Mouse (Mus musculus) hindbrain, embryonic 11.5 days (tissue): ENCODE measurements around the gene Slc4a8. TPM values are rescaled to one million over a fixed set of nuclear protein-coding genes. Genes with fewer than 3 reads are reported as not detected.

Source experiments
- ATAC-seq: fragments of 200-750 bp; cut with Nextera tagmentation; 2 replicates; pipeline ENCODE4 v1.8.0; 2017; ENCODE audit warnings: mild to moderate bottlenecking, moderate TSS enrichment, moderate library complexity; ENCODE audit not compliant: low FRiP score
- DNase-seq: peaks from one replicate; pipeline ENCODE4 v3.0.0-alpha.2; 2015; ENCODE audit warnings: low spot score
- H3K27ac ChIP-seq: fragments of 300-500 bp; sonication (generic); 2 replicates; pipeline ENCODE4 v1.5.1; 2014; ENCODE audit warnings: mild to moderate bottlenecking, low read depth, low read length
- H3K27me3 ChIP-seq: fragments of 300-500 bp; sonication (generic); 2 replicates; pipeline ENCODE4 v1.6.1; 2014; ENCODE audit warnings: mild to moderate bottlenecking, low read length, moderate library complexity, mixed read lengths; ENCODE audit not compliant: control insufficient read depth, insufficient read depth
- H3K36me3 ChIP-seq: fragments of 300-500 bp; sonication (generic); 2 replicates; pipeline ENCODE4 v1.6.1; 2014; ENCODE audit warnings: mild to moderate bottlenecking, low read length, moderate library complexity, mixed read lengths; ENCODE audit not compliant: control insufficient read depth, insufficient read depth
- H3K4me1 ChIP-seq: fragments of 300-500 bp; sonication (generic); replicated peaks from 2 replicates; pipeline ENCODE4 v1.6.1; 2014; ENCODE audit warnings: low read length, mixed read lengths; ENCODE audit not compliant: control insufficient read depth, insufficient read depth
- H3K4me2 ChIP-seq: fragments of 300-500 bp; sonication (generic); replicated peaks from 2 replicates; pipeline ENCODE4 v1.6.1; 2014; ENCODE audit warnings: mild to moderate bottlenecking, low read depth, low read length
- H3K4me3 ChIP-seq: fragments of 300-500 bp; sonication (generic); 2 replicates; pipeline ENCODE4 v1.5.1; 2014; ENCODE audit warnings: low read depth, low read length
- H3K9ac ChIP-seq: fragments of 300-500 bp; sonication (generic); 2 replicates; pipeline ENCODE4 v1.6.1; 2014; ENCODE audit warnings: low read depth, low read length
- H3K9me3 ChIP-seq: fragments of 300-500 bp; sonication (generic); 2 replicates; pipeline ENCODE4 v1.6.1; 2016; ENCODE audit warnings: low read length; ENCODE audit not compliant: control insufficient read depth
- WGBS: fragments of 180-500 bp; shearing (Covaris S2); extraction: QIAGEN DNeasy Blood & Tissue Kit; methylation state at CpG from one replicate; pipeline ENCODE4 v1.1.7; 2014; 5-methylcytosine and 5-hydroxymethylcytosine counted together
- polyA plus RNA-seq: library from polyadenylated mRNA; unstranded; fragments of >200 nt; fragmentation: Nextera tagmentation; extraction: Ambion mirVana; gene quantifications from 2 replicates; pipeline ENCODE4 v1.2.1, GENCODE M21; 2014

Slc4a8 gene
- polyA plus RNA-seq, 1 experiment from 2014 or later, result 6.6 TPM

DNA sequence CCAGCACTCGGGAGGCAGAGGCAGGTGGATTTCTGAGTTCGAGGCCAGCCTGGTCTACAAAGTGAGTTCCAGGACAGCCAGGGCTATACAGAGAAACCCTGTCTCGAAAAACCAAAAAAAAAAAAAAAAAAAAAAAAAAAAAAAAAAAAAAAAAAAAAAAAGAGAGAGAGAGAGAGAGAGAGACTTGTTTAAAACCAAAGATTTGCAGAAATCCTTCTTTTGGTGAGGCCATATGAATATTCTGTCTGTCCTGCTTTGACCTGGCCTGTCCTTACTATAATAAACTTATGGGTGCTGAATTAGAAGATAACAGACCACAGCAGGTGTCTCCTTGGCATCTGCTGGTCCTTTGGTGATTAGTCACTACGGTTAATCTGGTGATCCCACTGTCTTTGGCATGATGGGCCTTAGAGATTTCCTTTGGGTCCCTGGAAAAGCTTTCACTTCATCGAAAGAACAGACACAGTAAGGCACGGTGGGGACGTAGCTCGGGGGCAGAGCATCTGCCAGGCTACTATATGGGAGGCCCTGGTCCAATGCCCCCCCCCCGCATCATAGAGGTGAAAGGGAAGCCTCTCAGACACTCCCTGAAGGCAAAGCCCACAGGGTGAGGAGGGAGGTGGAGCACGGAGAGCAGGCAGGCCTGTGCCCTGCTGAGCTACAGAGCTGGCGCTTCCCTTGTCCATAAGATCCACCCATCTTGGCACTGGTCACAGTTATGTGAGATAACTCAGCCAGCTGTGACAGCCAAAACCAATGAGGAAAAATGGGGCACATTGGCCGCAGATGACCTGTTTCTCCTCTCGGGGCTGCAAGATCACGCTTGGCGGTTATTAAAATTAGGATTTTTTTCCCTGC lies 26.2 kb upstream of the Slc4a8 start:
- DNase-seq, result no peak
- Histone ChIP-seq H3K27me3 (peaks cover 8% of the 10 kb centered on the region; the same call in 1 of the 2 replicates), H3K36me3 (no peaks in the 10 kb centered on the region), H3K27ac (no peak overlapping the region), H3K9ac (no peak overlapping the region), H3K4me3 (no peak overlapping the region), H3K4me1 (no peaks in the 10 kb centered on the region), H3K4me2 (no peak overlapping the region), H3K9me3 (no peaks in the 10 kb centered on the region)
- ATAC-seq, result no peak
- 91% methylated on average over 14 of the region's 15 CpGs for whole genome bisulfite sequencing

GRCm38 (mm10) chr15:100735953-100736300 lies 25.6 kb upstream of the Slc4a8 start:
- Histone ChIP-seq H3K27me3 (peaks cover 3% of the 10 kb centered on the region; the same call in 1 of the 2 replicates), H3K27ac (no peak overlapping the region), H3K9ac (no peak overlapping the region), H3K4me3 (no peak overlapping the region), H3K36me3 (no peaks in the 10 kb centered on the region), H3K4me1 (no peaks in the 10 kb centered on the region), H3K4me2 (no peak overlapping the region), H3K9me3 (no peaks in the 10 kb centered on the region)
- no peak for DNase-seq
- 90% methylated on average over 9 of the region's 9 CpGs for WGBS
- no peak for ATAC-seq

DNA sequence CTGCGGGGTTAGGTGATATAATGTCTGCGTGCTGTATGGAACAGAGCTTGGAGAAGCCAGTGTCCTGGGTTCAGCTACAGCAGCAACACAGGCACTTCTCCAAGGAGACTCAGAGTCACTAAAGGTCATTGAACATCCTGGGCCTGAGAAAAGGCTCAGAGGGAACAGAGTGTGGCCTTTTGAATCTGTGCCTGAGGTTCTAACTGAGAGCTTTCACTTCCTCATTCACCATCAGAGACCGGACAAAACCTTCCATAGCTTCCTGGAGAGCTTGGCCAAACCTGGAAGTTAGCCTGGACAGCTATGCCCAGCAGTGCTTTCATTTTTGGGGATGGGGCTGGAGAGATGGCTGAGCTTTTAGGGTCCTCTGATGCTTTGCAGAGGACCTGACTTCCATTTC lies 23.9 kb upstream of the Slc4a8 start:
- WGBS, result 93% methylated on average over 3 of the region's 3 CpGs
- Histone ChIP-seq H3K27ac (no peak overlapping the region), H3K9ac (no peak overlapping the region), H3K4me2 (no peak overlapping the region), H3K9me3 (no peaks in the 10 kb centered on the region), H3K36me3 (no peaks in the 10 kb centered on the region), H3K27me3 (no peaks in the 10 kb centered on the region), H3K4me1 (no peaks in the 10 kb centered on the region), H3K4me3 (no peak overlapping the region)
- no peak for ATAC-seq
- DNase-seq, result no peak

DNA sequence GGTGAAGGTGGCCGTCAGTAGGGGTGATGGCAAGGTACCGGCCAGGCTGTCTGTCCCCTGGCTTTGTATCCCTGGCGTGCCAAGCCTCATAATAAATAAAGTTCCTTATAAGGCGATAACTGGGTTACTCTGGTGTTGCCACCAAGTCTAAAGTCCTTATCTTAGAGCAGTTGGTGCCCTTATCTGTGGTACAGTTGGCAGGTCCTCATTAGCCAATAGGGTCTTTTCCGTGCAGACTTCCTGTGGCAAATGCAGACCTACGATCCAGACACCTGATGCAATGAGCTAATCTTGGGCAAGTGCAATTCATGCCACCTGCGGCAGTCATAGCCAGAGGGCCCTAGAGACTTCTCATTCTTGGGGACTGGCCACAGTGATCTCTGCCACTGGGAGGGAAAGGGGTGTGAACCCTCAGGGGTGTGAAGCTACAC lies 23.2 kb upstream of the Slc4a8 start:
- no peak overlapping the region for H3K27ac ChIP-seq
- ATAC-seq (no peak), DNase-seq (no peak)
- no peak overlapping the region for H3K9ac ChIP-seq
- no peaks in the 10 kb centered on the region for H3K4me1 ChIP-seq
- no peaks in the 10 kb centered on the region for H3K9me3 ChIP-seq
- H3K4me3 ChIP-seq, result no peak overlapping the region
- H3K27me3 ChIP-seq, result no peaks in the 10 kb centered on the region
- 91% methylated on average over 7 of the region's 7 CpGs for WGBS
- H3K4me2 ChIP-seq, result no peak overlapping the region
- no peaks in the 10 kb centered on the region for H3K36me3 ChIP-seq

DNA sequence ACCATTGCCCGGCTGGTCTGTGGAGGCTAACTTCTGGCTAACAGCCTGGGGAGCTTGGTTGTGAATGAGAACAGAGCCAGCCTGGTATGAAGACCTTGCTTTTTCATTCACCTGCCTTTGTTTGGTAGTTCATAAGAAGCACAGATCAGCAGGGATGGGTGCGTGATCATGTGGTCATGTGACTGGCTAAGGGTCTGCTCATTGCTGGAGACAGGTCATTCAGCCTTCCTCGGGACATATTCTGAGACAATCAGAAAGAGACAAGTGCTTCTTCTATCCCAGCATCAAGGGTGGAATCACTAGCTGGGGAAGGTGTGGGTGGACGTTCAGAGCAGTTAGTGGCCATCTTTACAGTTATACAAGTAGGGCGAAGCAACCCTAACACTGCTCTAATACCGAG lies 22.1 kb upstream of the Slc4a8 start:
- Histone ChIP-seq H3K4me2 (no peak overlapping the region), H3K36me3 (no peaks in the 10 kb centered on the region), H3K4me1 (no peaks in the 10 kb centered on the region), H3K27ac (no peak overlapping the region), H3K9me3 (no peaks in the 10 kb centered on the region), H3K9ac (no peak overlapping the region), H3K27me3 (no peaks in the 10 kb centered on the region), H3K4me3 (no peak overlapping the region)
- ATAC-seq, result no peak
- DNase-seq, result no peak
- WGBS, result 94% methylated on average over 6 of the region's 6 CpGs

DNA sequence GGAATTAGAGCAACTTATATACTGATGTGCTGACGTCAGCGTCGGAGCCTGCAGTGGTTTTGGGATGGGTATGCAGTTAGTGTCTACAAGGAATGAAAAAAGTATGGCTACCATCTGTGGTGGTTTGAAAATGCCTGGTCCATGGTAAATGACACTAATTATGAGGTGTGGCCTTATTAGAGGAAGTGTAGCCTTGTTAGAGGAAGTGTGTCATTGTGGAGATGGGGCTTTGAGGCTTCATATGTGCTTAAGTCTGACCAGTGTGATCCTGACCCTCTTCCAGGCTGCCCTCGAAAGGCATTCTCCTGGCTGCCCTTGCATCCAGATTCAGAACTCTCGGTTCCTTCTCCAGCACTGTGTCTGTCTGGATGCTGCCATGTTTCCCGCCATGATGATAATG lies 18.3 kb upstream of the Slc4a8 start:
- no peak overlapping the region for H3K4me2 ChIP-seq
- no peaks in the 10 kb centered on the region for H3K36me3 ChIP-seq
- ATAC-seq, result no peak
- H3K4me1 ChIP-seq, result no peaks in the 10 kb centered on the region
- H3K4me3 ChIP-seq, result no peak overlapping the region
- H3K27ac ChIP-seq, result no peak overlapping the region
- DNase-seq, result no peak
- H3K27me3 ChIP-seq, result no peaks in the 10 kb centered on the region
- WGBS, result 89% methylated on average over 6 of the region's 6 CpGs
- no peaks in the 10 kb centered on the region for H3K9me3 ChIP-seq
- no peak overlapping the region for H3K9ac ChIP-seq

DNA sequence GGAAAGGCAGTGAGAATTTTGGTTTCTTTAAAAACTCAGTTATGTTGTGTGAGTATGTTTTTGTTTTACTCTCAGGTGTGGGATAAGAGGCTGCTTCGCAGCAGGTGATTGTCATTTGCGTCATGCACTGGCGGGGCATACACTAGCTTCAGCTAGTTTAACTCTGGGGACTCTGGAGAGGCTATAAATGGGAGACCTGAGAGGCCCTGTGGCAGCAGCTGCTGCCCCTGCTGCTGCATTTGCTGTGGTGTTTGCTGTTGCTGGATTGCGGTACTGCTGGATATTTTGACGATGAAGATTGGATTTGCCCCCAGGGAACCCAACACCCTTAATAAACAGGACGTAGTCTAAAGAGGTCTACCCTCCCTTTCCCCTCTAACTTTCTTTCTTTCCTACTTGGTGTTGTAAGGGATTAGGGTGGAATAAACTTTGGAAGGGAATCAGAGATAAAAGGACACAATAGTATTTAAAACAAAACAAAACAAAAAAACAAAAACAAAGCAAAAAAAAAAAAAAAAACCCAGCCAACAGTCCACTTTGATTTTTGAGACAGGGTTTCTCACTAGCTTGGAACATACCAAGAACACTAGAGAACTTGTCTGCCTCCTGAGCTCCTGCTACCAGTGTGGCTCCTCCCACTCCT lies 14.9 kb upstream of the Slc4a8 start:
- 45% methylated on average over 6 of the region's 6 CpGs for WGBS
- Histone ChIP-seq H3K4me1 (no peaks in the 10 kb centered on the region), H3K4me2 (peak overlapping the region; percentile 42), H3K9me3 (no peaks in the 10 kb centered on the region), H3K27me3 (no peaks in the 10 kb centered on the region), H3K27ac (no peak overlapping the region), H3K9ac (no peak overlapping the region), H3K4me3 (peak overlapping the region; percentile 6; the same call in 1 of the 2 replicates), H3K36me3 (no peaks in the 10 kb centered on the region)
- ATAC-seq (no peak), DNase-seq (no peak)

DNA sequence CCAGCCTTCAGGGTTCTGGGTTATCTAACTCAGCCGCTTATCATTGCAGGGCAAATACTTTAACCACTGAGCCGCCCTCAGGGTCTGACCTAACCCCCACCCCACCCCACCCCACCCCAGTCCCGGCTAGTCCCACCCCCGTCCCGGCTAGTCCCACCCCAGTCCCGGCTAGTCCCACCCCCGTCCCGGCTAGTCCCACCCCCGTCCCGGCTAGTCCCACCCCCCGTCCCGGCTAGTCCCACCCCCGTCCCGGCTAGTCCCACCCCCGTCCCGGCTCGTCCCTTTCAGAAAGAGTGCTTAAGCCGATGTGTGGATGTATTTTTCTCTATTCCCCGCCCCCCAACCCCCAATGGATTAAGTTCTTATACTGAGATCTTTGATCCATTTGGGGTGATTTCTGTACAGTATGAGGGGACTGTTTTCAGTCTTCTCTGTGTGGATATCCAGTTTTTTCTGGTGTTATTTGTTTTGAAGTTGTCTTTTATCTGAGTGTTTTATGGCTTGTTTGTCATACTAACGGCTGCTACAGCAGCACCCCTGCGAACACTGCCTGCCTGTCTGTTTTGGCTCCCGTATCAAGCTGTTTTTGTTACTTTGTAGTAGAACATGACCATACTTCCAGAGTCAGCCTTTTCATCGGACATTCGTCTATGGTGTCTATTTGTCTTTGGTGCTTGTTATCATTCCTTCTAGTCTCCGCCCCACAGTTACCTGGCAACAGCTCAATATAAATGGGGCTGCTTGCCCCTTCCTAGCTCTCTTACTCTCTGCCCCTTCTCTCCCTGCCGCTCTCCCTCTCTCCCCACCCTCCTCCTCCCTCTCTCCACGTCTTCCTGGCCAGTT lies 14.2 kb upstream of the Slc4a8 start:
- Histone ChIP-seq H3K27ac (no peak overlapping the region), H3K4me2 (peak overlapping the region; percentile 42), H3K36me3 (no peaks in the 10 kb centered on the region), H3K9ac (no peak overlapping the region), H3K4me1 (no peaks in the 10 kb centered on the region), H3K27me3 (no peaks in the 10 kb centered on the region), H3K9me3 (no peaks in the 10 kb centered on the region), H3K4me3 (peak overlapping the region; percentile 6; the same call in 1 of the 2 replicates)
- ATAC-seq (no peak), DNase-seq (peak; percentile 51)
- 2% methylated on average over 24 of the region's 27 CpGs for WGBS
